ENCODE assay signal across 8 mouse cellular contexts in genomic region chr12:87198792-87199191, GRCm38 (mm10). TPM values are rescaled to one million over a fixed set of nuclear protein-coding genes. Genes with fewer than 3 reads are reported as not detected.
DNase-seq lines count a peak whose midpoint lies in the region; ATAC-seq lines count a peak whose summit lies in the region.

No protein-coding gene starts in this region.

- H3K27ac ChIP-seq in limb, embryonic 12.5 days: no peak overlapping the region
- H3K27ac ChIP-seq in stomach, embryonic 15.5 days: no peak overlapping the region

- peak overlapping the region; percentile 84 for H3K4me2 ChIP-seq in limb, embryonic 12.5 days
- peak overlapping the region; percentile 95 for H3K4me2 ChIP-seq in stomach, embryonic 15.5 days

- intact Hi-C loops in left cerebral cortex, postnatal 4 days (cut with DNase I): no loop called here

- ATAC-seq in megakaryocyte, adult 5-6 weeks (ENCODE audit: poor library complexity, severe bottlenecking): no peak
- no peak for ATAC-seq in limb, embryonic 12.5 days (ENCODE audit: insufficient number of reproducible peaks, insufficient read depth, low FRiP score, low TSS enrichment, low read depth)
- ATAC-seq in stomach, embryonic 15.5 days (ENCODE audit: insufficient read depth, low FRiP score, low read depth): no peak

- DNase-seq in cerebellum, postnatal 10 days: peak; percentile 12 to 19
- DNase-seq in cerebellum, adult 11-12 months: no peak
- no peak for DNase-seq in layer of hippocampus, postnatal 25 days (ENCODE audit: extremely low spot score in 1 of 2, low spot score in 1 of 2)
- DNase-seq in left cerebral cortex, postnatal 4 days: no peak

- no peaks in the 10 kb centered on the region for H3K9me3 ChIP-seq in megakaryocyte, embryonic 14.5 days
- H3K9me3 ChIP-seq in limb, embryonic 12.5 days: no peaks in the 10 kb centered on the region
- no peaks in the 10 kb centered on the region for H3K9me3 ChIP-seq in stomach, embryonic 15.5 days

- H3K9ac ChIP-seq in limb, embryonic 12.5 days (replicated peaks): peak overlapping the region; percentile 82; the same call in 1 of the 2 replicates
- H3K9ac ChIP-seq in stomach, embryonic 15.5 days: no peak overlapping the region

- H3K27me3 ChIP-seq in megakaryocyte, embryonic 14.5 days (replicated peaks): no peaks in the 10 kb centered on the region
- H3K27me3 ChIP-seq in limb, embryonic 12.5 days: peaks cover 3% of the 10 kb centered on the region; the same call in 1 of the 2 replicates
- no peaks in the 10 kb centered on the region for H3K27me3 ChIP-seq in stomach, embryonic 15.5 days (replicated peaks)

- peak overlapping the region; percentile 95 for H3K4me3 ChIP-seq in megakaryocyte, embryonic 14.5 days (replicated peaks)
- peak overlapping the region; percentile 67 for H3K4me3 ChIP-seq in limb, embryonic 12.5 days (replicated peaks)
- H3K4me3 ChIP-seq in stomach, embryonic 15.5 days (replicated peaks): peak overlapping the region; percentile 88; the same call in 1 of the 2 replicates

- 59% methylated on average over 6 of the region's 6 CpGs for WGBS in limb, embryonic 12.5 days
- 53% methylated on average over 6 of the region's 6 CpGs for WGBS in stomach, embryonic 15.5 days

- no peaks in the 10 kb centered on the region for H3K36me3 ChIP-seq in megakaryocyte, embryonic 14.5 days (replicated peaks; ENCODE audit: low read length)
- no peaks in the 10 kb centered on the region for H3K36me3 ChIP-seq in limb, embryonic 12.5 days
- H3K36me3 ChIP-seq in stomach, embryonic 15.5 days: no peaks in the 10 kb centered on the region

- peaks cover 37% of the 10 kb centered on the region for H3K4me1 ChIP-seq in megakaryocyte, embryonic 14.5 days
- H3K4me1 ChIP-seq in limb, embryonic 12.5 days (replicated peaks): peaks cover 28% of the 10 kb centered on the region
- H3K4me1 ChIP-seq in stomach, embryonic 15.5 days: no peaks in the 10 kb centered on the region

RNA-seq across cellular contexts. Expression of gene Samd15, which starts 0.7 kb away (rescaled TPM):
- polyA plus RNA-seq in megakaryocyte, embryonic 14.5 days (2012; ENCODE audit: insufficient read depth, low replicate concordance): 0.26 TPM in 1 of 2 replicates, not detected in the other
- 0.18 and 0.22 TPM in 2 replicates for total RNA-seq in megakaryocyte, adult 5-6 weeks (2015)
- 0.11 and 1.2 TPM in 2 replicates for total RNA-seq in megakaryocyte, adult 5-6 weeks (2017)
- polyA plus RNA-seq in limb, embryonic 12.5 days (2016; fragmentation: Nextera tagmentation; extraction: Ambion mirVana): 0.73 and 2.6 TPM in 2 replicates
- 1.7 and 2.5 TPM in 2 replicates for polyA plus RNA-seq in stomach, embryonic 15.5 days (2015; fragmentation: Nextera tagmentation; extraction: Ambion mirVana)
- total RNA-seq in layer of hippocampus, postnatal 25 days (2021): 1 to 10 TPM; 2.2 to 3.9 TPM
- total RNA-seq in left cerebral cortex, postnatal 4 days (2021): 1 to 10 TPM; 2.7 to 2.8 TPM

RNA-seq across cellular contexts. Expression of gene Tmed8, which starts 1.5 kb away (rescaled TPM):
- polyA plus RNA-seq in megakaryocyte, embryonic 14.5 days (2012; ENCODE audit: insufficient read depth, low replicate concordance): 0.38 TPM in 1 of 2 replicates, not detected in the other
- total RNA-seq in megakaryocyte, adult 5-6 weeks (2015): 7.1 and 7.9 TPM in 2 replicates
- total RNA-seq in megakaryocyte, adult 5-6 weeks (2017): 8.7 and 10.8 TPM in 2 replicates
- polyA plus RNA-seq in limb, embryonic 12.5 days (2016; fragmentation: Nextera tagmentation; extraction: Ambion mirVana): 3.8 and 4.2 TPM in 2 replicates
- polyA plus RNA-seq in stomach, embryonic 15.5 days (2015; fragmentation: Nextera tagmentation; extraction: Ambion mirVana): 2.1 and 2.2 TPM in 2 replicates
- total RNA-seq in layer of hippocampus, postnatal 25 days (2021): 10 to 100 TPM; 27.6 to 28.9 TPM
- total RNA-seq in left cerebral cortex, postnatal 4 days (2021): 10 to 100 TPM; 21.1 to 22.6 TPM

RNA-seq across cellular contexts. Expression of gene Noxred1, which starts 39.7 kb away (rescaled TPM):
- polyA plus RNA-seq in megakaryocyte, embryonic 14.5 days (2012; ENCODE audit: insufficient read depth, low replicate concordance): not detected in 2 replicates
- 0.87 and 1.9 TPM in 2 replicates for total RNA-seq in megakaryocyte, adult 5-6 weeks (2015)
- total RNA-seq in megakaryocyte, adult 5-6 weeks (2017): 0.45 and 0.81 TPM in 2 replicates
- polyA plus RNA-seq in limb, embryonic 12.5 days (2016; fragmentation: Nextera tagmentation; extraction: Ambion mirVana): 0.99 and 1.2 TPM in 2 replicates
- polyA plus RNA-seq in stomach, embryonic 15.5 days (2015; fragmentation: Nextera tagmentation; extraction: Ambion mirVana): 0.37 and 0.59 TPM in 2 replicates
- 1 to 10 TPM; 1.6 to 1.7 TPM for total RNA-seq in layer of hippocampus, postnatal 25 days (2021)
- 1 to 10 TPM; 1.2 to 1.6 TPM for total RNA-seq in left cerebral cortex, postnatal 4 days (2021)

RNA-seq across cellular contexts. Expression of gene Pomt2, which starts 51.0 kb away (rescaled TPM):
- 1.4 and 2.0 TPM in 2 replicates for polyA plus RNA-seq in megakaryocyte, embryonic 14.5 days (2012; ENCODE audit: insufficient read depth, low replicate concordance)
- total RNA-seq in megakaryocyte, adult 5-6 weeks (2015): 3.6 and 3.9 TPM in 2 replicates
- total RNA-seq in megakaryocyte, adult 5-6 weeks (2017): 3.1 and 3.3 TPM in 2 replicates
- 16.4 and 17.2 TPM in 2 replicates for polyA plus RNA-seq in limb, embryonic 12.5 days (2016; fragmentation: Nextera tagmentation; extraction: Ambion mirVana)
- polyA plus RNA-seq in stomach, embryonic 15.5 days (2015; fragmentation: Nextera tagmentation; extraction: Ambion mirVana): 12.3 and 16.7 TPM in 2 replicates
- 10 to 100 TPM; 17.5 to 19.2 TPM for total RNA-seq in layer of hippocampus, postnatal 25 days (2021)
- 10 to 100 TPM; 22.4 to 23.8 TPM for total RNA-seq in left cerebral cortex, postnatal 4 days (2021)

RNA-seq across cellular contexts. Expression of gene Gstz1, which starts 51.8 kb away (rescaled TPM):
- polyA plus RNA-seq in megakaryocyte, embryonic 14.5 days (2012; ENCODE audit: insufficient read depth, low replicate concordance): 2.2 and 3.2 TPM in 2 replicates
- total RNA-seq in megakaryocyte, adult 5-6 weeks (2015): 9.7 and 10.6 TPM in 2 replicates
- total RNA-seq in megakaryocyte, adult 5-6 weeks (2017): 8.5 and 11.6 TPM in 2 replicates
- 29.1 and 30.0 TPM in 2 replicates for polyA plus RNA-seq in limb, embryonic 12.5 days (2016; fragmentation: Nextera tagmentation; extraction: Ambion mirVana)
- polyA plus RNA-seq in stomach, embryonic 15.5 days (2015; fragmentation: Nextera tagmentation; extraction: Ambion mirVana): 37.5 and 38.0 TPM in 2 replicates
- total RNA-seq in layer of hippocampus, postnatal 25 days (2021): 10 to 100 TPM; 45.3 to 47.7 TPM
- 10 to 100 TPM; 59.4 TPM for total RNA-seq in left cerebral cortex, postnatal 4 days (2021)

Comparison
In these comparisons a context has a peak if more than half of its experiments do, and no peak if none do; other contexts are left out.
1. DNase-seq: peak in cerebellum, postnatal 10 days (2 of 2); none in cerebellum, adult 11-12 months (single experiment), layer of hippocampus, postnatal 25 days (0 of 2) and left cerebral cortex, postnatal 4 days (single experiment).
2. Peak in every context shown above with its lines, with median percentiles within 50 percentile points of each other: H3K4me3 ChIP-seq.